Mouse (Mus musculus) ovary, adult 18-20 months (tissue): ENCODE data around the gene Ush1g.

Experiments
- DNase-seq: peaks from one replicate; pipeline ENCODE4 v3.0.0; 2022; ENCODE audit warnings: low spot score, mixed read lengths

The Ush1g gene

DNA sequence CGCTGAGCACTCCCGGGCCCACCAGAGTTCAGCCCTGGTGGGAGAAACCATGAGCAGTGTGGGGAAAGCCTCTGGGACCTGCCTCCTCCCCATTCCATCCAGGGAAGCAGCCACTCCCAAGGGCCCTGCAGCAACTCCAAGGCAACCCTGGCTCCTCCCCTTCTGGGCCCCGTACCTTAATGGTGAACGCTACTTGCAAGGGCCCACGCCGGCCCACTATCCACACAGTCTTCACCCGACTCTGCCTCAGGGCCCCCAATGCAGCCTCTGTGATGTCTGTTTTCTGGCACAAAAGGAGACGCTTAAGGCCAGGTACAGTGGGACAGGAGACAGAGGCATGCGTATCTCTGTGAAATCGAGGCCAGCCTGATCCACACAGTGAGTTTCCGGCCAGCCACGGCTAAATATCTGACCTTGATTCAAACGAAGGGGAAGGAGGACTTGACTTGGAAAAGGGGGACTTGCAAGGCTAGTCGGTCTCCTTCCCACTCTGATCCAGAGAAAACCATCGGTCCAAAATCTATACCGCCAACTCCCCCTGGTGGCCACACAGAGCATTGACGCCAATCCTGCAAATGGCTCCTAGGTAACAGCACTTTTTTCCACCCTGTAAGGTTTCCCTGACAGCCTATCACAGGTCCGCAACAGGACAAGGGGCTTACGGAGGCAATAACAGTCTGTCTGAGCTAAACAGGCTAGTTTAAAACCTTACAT, 51.5 kb downstream of the Ush1g start:
- peak; percentile 51 for DNase-seq

DNA sequence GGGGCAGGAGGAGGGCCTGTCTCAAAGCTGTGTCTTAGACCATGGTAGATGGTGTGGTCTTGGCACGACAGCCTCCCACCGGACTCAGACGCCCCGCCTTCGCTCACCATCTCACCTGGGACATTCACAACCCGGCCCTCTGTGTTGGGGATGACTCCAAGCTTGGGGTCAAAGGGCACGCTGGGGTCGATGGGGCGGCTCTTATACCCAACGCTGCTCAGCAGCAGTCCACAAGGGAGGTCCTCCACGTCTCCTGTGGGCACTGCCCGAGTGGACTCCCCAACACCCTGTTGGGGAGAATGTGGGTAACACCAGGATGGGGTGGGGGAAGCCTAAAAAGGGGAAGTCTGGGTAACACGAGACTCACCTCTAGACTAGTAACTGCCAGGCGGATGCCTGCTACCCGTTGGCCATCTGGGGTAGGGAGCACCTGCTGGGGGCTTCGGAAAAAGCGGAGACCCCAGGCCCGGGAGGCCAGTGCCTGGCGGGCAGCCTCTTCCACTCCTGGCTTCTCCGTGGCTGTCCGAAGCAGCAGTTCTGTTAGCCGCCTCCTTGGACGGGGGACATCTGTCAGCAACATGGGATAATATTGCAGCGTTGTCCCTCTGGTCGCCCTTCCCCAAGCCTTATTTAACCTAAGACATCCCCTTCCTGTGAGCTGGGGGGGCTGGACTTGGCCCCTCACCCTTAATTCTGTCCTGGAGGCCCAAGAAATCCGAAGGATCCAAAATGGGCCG, 52.3 kb downstream of the Ush1g start:
- no peak for DNase-seq

DNA sequence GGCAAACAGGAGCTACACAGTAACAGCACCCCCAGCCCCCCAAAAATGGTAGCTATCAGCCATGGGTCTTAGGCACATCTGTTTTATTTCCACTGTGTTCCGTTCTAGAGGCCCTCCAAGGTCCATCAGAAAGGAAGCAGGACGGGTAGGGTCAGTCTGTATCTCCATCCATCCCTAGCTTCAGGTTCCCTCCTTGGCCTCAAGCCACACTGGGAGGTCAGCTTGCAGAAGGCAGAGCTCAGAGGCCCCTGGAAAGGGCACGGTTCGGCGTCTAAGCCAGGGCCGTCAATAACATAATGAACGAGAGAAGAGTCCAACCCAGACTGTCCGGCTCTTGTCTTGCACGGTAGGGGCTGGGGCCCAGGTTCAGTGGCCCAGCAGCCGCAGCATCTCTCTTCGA, 53.9 kb downstream of the Ush1g start:
- DNase-seq, result no peak

DNA sequence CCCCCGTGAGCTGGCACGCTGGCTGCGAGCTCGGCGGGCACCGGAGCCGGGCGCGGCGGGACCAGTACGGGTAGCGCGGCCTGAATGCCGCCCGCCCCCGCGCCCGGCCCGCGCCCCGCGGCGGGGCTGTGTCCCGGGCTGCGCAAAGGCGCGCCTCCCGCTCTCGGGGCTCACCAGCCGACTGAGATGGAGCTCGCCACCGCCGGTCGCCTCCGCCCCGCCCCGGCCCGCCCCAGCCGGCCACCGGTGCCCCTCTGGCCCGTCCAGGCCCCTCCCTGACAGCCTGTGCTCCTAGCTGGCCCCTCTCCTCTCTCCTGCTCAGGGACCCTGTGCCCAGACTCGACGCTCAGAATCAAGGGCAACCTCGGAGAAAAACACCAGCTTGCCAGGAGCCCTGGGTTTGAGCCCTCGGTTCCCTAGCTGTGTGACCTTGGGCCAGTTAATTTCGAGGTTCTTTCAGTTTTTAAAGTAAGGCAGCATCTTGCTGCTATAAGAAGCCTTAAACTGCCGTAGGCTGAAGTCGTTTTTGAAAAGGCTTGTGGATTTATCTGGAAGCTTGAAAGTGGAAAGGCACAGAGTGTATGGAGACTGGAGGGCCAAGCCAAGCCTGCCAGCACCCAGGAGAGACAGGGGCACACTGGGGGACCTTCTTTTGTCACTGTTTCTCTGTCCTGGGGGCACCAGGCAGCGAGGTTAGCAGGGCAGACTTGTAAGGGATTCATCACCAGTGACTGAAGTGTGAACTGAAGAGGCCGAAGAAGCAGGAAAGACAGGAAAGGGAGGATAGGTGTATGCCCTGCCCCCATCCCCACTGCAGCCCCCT, 54.6 kb downstream of the Ush1g start, which contains the start of gene Grin2c:
TSS of gene Grin2c (minus strand) at position 183 of the 823 bp plus-strand sequence.
- no peak for DNase-seq

DNA sequence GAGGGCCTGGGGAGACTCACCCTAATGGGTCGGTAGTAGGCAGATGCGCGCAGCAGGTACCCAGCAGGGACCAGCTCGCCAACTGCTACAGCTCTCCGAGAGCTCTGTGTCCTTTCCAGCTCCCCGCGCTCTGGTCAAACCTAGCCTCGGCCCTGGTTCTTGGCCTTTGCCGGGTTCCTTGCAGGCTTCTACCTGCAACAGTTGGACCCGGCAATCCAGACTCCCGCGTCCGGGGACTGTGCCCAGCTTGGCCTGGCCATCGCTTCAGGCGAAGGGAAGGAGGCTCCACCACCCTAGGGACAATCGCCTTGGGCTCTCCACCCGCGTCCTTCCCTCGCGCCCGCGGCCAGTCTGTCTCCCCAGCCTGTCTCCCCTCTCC, 55.5 kb downstream of the Ush1g start:
- DNase-seq, result no peak

DNA sequence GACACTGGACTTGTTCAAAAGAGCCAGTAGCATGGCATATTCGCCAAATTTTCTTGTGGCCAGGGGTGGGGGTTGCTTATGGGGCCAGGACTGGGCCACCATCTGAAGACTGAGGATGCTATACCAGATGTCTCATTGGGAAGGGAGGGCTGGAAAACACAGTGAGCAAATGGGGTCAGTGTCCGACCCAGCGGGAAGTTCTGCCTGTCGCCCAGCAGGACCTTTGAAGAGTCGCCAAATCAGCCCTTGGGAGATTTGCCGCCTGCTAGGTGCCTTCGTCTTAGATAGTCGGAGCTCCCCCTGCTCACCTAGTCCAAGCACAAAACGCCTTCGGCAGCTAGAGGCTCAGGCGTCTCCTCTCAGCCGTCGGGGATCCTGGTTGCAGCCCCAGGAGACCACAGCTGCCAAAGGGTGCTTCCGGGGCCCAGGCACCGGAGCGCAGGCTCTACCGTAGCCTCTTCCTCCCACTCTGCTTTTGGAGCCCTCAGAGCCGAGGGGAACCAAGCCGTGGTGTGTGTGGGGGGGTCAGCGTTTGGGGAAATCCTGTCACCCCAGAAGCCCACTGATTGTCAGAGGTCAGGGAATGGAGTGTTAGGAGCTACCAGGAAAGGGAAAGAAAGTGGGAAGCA, 56.0 kb downstream of the Ush1g start:
- no peak for DNase-seq
